Mouse (Mus musculus) midbrain, postnatal 0 days (tissue): ENCODE results near the gene Stbd1. TPM values are rescaled to one million over a fixed set of nuclear protein-coding genes. Genes with fewer than 3 reads are reported as not detected.

ENCODE experiments used
- ATAC-seq: fragments of 200-750 bp; cut with Nextera tagmentation; 2 replicates; pipeline ENCODE4 v1.8.0; 2017; ENCODE audit warnings: moderate number of reproducible peaks, mild to moderate bottlenecking, moderate TSS enrichment, moderate library complexity; ENCODE audit not compliant: low FRiP score
- DNase-seq: peaks from one replicate; pipeline ENCODE4 v3.0.0-alpha.2; 2015; ENCODE audit warnings: low spot score
- H3K27ac ChIP-seq: fragments of 300-500 bp; sonication (generic); 2 replicates; pipeline ENCODE4 v1.5.1; 2014; ENCODE audit warnings: low read depth, mild to moderate bottlenecking, low read length, mixed read lengths
- H3K27me3 ChIP-seq: fragments of 300-500 bp; sonication (generic); 2 replicates; pipeline ENCODE4 v1.6.1; 2014; ENCODE audit warnings: low read length, control low read depth, mixed read lengths; ENCODE audit not compliant: insufficient read depth
- H3K36me3 ChIP-seq: fragments of 300-500 bp; sonication (generic); 2 replicates; pipeline ENCODE4 v1.6.1; 2014; ENCODE audit warnings: low read length, control low read depth, mixed read lengths; ENCODE audit not compliant: insufficient read depth
- H3K4me1 ChIP-seq: fragments of 300-500 bp; sonication (generic); 2 replicates; pipeline ENCODE4 v1.6.1; 2014; ENCODE audit warnings: mild to moderate bottlenecking, control low read depth, antibody characterized with exemption, low read length, mixed read lengths; ENCODE audit not compliant: insufficient read depth
- H3K4me2 ChIP-seq: fragments of 300-500 bp; sonication (generic); 2 replicates; pipeline ENCODE4 v1.6.1; 2014; ENCODE audit warnings: low read depth, mild to moderate bottlenecking, low read length, mixed read lengths; ENCODE audit not compliant: poor library complexity, severe bottlenecking
- H3K4me3 ChIP-seq: fragments of 300-500 bp; sonication (generic); 2 replicates; pipeline ENCODE4 v1.5.1; 2014; ENCODE audit warnings: low read depth, mild to moderate bottlenecking, low read length, moderate library complexity
- H3K9ac ChIP-seq: fragments of 300-500 bp; sonication (generic); replicated peaks from 2 replicates; pipeline ENCODE4 v1.6.1; 2014; ENCODE audit warnings: mild to moderate bottlenecking, low read length, moderate library complexity, mixed read lengths; ENCODE audit not compliant: poor library complexity, severe bottlenecking
- H3K9me3 ChIP-seq: fragments of 300-500 bp; sonication (generic); 2 replicates; pipeline ENCODE4 v1.6.1; 2016; ENCODE audit warnings: low read length, control low read depth
- CTCF ChIP-seq: IDR thresholded peaks from 2 replicates; pipeline ENCODE4 v1.5.1; 2016; ENCODE audit warnings: antibody characterized with exemption, mild to moderate bottlenecking
- WGBS: fragments of 180-500 bp; shearing (Covaris S2); extraction: QIAGEN DNeasy Blood & Tissue Kit; methylation state at CpG from one replicate; pipeline ENCODE4 v1.1.7; 2014; 5-methylcytosine and 5-hydroxymethylcytosine counted together
- polyA plus RNA-seq: library from polyadenylated mRNA; unstranded; fragments of >200 nt; fragmentation: Nextera tagmentation; extraction: Ambion mirVana; gene quantifications from 2 replicates; pipeline ENCODE4 v1.2.1, GENCODE M21; 2015
- total RNA-seq: library from RNA; depleted of rRNA; stranded (reverse); fragments of >200 nt; gene quantifications from 2 replicates; pipeline ENCODE4 v1.2.3, GENCODE M21; 2014

The Stbd1 gene
- total and polyA plus RNA-seq, 2 experiments from 2014 or later = 2.5 to 3.7 TPM

GRCm38 (mm10) chr5:92595026-92595425, 7.8 kb upstream of the Stbd1 start:
- Histone ChIP-seq H3K4me1 (no peaks in the 10 kb centered on the region), H3K27ac (no peak overlapping the region), H3K9me3 (no peaks in the 10 kb centered on the region), H3K4me3 (no peak overlapping the region), H3K4me2 (no peak overlapping the region), H3K9ac (no peak overlapping the region), H3K27me3 (no peaks in the 10 kb centered on the region), H3K36me3 (no peaks in the 10 kb centered on the region)
- TF ChIP-seq CTCF = no peak
- DNase-seq (no peak), ATAC-seq (no peak)
- WGBS = 82% methylated on average over 5 of the region's 5 CpGs

- Histone ChIP-seq H3K9me3 (no peaks in the 10 kb centered on the region), H3K27me3 (peaks cover 4% of the 10 kb centered on the region; the same call in 1 of the 2 replicates), H3K36me3 (no peaks in the 10 kb centered on the region), H3K4me2 (no peak overlapping the region), H3K4me1 (no peaks in the 10 kb centered on the region), H3K9ac (no peak overlapping the region), H3K27ac (no peak overlapping the region), H3K4me3 (no peak overlapping the region)
- ATAC-seq (no peak), DNase-seq (no peak)
- TF ChIP-seq CTCF = no peak
- 94% methylated on average over 8 of the region's 8 CpGs for WGBS
Observed at GRCm38 (mm10) chr5:92596865-92597264, 6.0 kb upstream of the Stbd1 start.

- DNase-seq (no peak), ATAC-seq (no peak)
- Histone ChIP-seq H3K36me3 (no peaks in the 10 kb centered on the region), H3K27ac (no peak overlapping the region), H3K27me3 (peaks cover 4% of the 10 kb centered on the region; the same call in 1 of the 2 replicates), H3K9ac (no peak overlapping the region), H3K4me1 (no peaks in the 10 kb centered on the region), H3K9me3 (no peaks in the 10 kb centered on the region), H3K4me3 (no peak overlapping the region), H3K4me2 (no peak overlapping the region)
- TF ChIP-seq CTCF = no peak
- 83% methylated on average over 10 of the region's 10 CpGs for WGBS
Observed at GRCm38 (mm10) chr5:92599030-92599429, 3.8 kb upstream of the Stbd1 start.

GRCm38 (mm10) chr5:92604452-92605247, 1.8 kb downstream of the Stbd1 start:
- Histone ChIP-seq H3K36me3 (no peaks in the 10 kb centered on the region), H3K9ac (no peak overlapping the region), H3K4me3 (no peak overlapping the region), H3K27me3 (peaks cover 4% of the 10 kb centered on the region; the same call in 1 of the 2 replicates), H3K4me1 (no peaks in the 10 kb centered on the region), H3K4me2 (no peak overlapping the region), H3K9me3 (no peaks in the 10 kb centered on the region), H3K27ac (no peak overlapping the region)
- peak; percentile 77 for DNase-seq
- 61% methylated on average over 10 of the region's 10 CpGs for WGBS
- no peak for TF ChIP-seq CTCF
- ATAC-seq = 0 out of 2 replicates have a peak, but pooled peaks have one; percentile 14

GRCm38 (mm10) chr5:92607492-92608229, 4.8 kb downstream of the Stbd1 start:
- Histone ChIP-seq H3K4me1 (no peaks in the 10 kb centered on the region), H3K36me3 (no peaks in the 10 kb centered on the region), H3K27me3 (no peaks in the 10 kb centered on the region), H3K4me3 (no peak overlapping the region), H3K9me3 (no peaks in the 10 kb centered on the region), H3K4me2 (no peak overlapping the region), H3K27ac (no peak overlapping the region), H3K9ac (no peak overlapping the region)
- DNase-seq (no peak), ATAC-seq (no peak)
- 90% methylated on average over 5 of the region's 5 CpGs for WGBS
- no peak for TF ChIP-seq CTCF

- no peak for TF ChIP-seq CTCF
- H3K27ac ChIP-seq = no peak overlapping the region
- H3K4me1 ChIP-seq = no peaks in the 10 kb centered on the region
- no peak for ATAC-seq
- no peak overlapping the region for H3K9ac ChIP-seq
- no peak for DNase-seq
- 80% methylated on average over 4 of the region's 4 CpGs for WGBS
- H3K4me2 ChIP-seq = no peak overlapping the region
- no peaks in the 10 kb centered on the region for H3K9me3 ChIP-seq
- no peaks in the 10 kb centered on the region for H3K27me3 ChIP-seq
- H3K4me3 ChIP-seq = no peak overlapping the region
- no peaks in the 10 kb centered on the region for H3K36me3 ChIP-seq
Observed at GRCm38 (mm10) chr5:92612756-92613155, 9.9 kb downstream of the Stbd1 start.
